Mouse (Mus musculus) left cerebral cortex, adult 9 months (tissue): ENCODE measurements at regions not wholly inside any gene's neighbourhood (a gene's known extent, or its start where the extent isn't known, plus 50 kb on each side); places are given as distances from the start of the nearest gene placed in this dataset.
"Not testable (repeated sequence)": the region's sequence is repeated elsewhere in the genome, so short reads cannot be mapped to it uniquely, and the experiment has no call there.

Experiments used
- DNase-seq, 2 experiments: peaks; one replicate each; pipeline ENCODE4 v3.0.0; 2022; ENCODE audit warnings: low spot score in 2 of 2

DNA sequence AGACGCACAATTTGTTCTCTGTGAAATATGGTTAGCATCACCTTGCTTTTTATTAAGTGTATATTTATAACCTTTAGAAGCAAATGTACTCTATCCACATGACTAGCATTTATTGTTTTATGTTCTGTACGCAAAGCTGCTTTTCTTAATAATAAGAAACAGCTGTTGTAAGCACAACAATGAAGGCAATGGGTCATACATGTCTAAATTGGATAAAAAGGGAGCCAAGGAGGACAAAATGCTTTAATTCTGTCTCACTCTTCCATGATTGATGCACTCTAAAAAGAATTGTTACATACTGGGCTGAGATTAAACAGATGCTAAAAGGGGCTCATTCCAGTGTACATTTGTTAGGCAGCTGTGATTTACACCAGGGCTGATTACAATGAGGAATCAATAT lies 232.7 kb upstream of the Gm21293 start:
- DNase-seq = no peak

DNA sequence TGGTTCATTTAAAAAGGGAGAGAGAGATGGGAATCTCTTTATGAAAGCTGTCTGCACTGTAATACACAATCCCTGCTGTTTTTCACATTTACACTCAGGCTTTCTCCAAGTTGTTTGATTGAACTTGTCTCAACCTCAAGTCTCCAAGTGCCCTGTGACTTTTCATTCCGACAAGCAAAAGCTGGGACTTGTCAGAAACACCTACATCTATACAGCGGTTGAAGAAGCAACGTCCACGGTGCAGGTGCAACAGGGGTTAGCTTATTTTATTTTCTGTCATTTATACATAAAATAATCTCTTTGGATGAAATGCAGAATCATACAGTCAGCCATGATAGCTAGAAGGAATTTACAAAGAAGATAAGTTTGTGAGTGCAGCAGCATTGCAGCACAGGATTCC lies 184.6 kb upstream of the Gm21293 start:
- no peak for DNase-seq

DNA sequence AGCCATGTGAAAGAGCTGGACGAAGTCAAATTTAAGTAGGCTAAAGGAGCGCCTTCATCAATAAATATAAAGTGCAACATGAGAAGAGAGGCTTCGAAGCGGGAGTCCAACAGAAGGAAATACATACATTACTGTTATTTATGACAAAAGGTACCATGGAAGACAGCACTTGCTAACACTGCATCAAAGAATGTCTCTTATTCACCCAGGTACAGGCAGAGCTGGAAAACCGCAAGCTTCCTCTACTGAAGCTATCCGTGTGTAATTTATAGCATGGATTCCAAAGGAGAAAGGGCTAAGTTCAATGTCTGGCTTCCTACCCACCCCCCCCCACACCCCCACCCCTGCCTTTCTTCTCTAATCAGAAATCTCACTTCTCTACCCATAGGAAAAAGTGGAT lies 166.7 kb upstream of the Gm21293 start:
- no peak for DNase-seq

DNA sequence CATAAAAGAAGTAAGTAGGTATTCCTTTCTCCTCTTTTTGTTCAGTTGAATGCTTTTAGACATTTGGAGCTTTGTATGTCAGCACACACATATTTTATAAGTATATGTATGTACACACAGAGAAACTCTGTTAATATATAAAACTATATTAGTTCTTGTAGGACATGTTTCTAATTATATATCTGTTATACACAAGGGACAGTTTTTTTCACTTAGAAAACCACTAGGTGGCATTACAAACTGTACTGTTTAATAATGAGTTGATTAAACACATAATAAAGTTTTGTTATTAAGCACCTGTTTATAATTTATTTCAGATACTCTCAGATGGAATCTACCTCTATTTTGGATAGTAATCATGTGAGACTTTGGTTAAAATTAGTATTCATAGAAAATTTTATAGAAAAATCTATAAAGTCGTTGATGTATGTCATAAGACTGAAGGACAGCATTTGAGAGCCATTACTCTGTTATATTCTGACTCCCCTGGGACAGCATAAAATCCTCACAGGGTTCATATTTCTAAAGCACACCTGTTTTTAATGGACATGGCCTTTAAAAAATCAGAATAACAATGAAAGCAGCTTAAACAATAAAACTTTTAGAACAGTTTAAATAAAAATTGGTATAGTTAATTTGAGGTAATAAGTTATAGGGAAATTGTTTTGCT lies 158.4 kb upstream of the Gm21293 start:
- no peak for DNase-seq

DNA sequence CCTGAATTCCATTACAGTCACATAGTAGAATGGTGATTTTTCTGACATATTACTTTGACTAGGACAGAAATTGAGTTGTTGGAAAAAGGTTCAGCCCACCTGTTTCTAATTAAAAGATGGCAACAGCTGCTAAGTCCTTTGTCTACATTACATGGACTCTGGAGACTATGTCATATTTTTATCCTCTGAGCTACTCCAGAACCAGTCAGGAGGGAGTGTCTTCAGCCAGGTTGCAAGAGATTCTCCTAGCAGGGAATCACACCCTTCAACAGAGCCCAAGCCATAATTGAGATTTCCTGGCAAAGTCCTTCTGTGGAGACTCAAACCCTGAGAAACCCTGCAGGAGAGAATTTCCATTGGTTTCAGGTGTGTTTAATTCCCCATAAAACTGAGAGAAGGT lies 123.2 kb upstream of the Gm21293 start:
- DNase-seq = no peak

DNA sequence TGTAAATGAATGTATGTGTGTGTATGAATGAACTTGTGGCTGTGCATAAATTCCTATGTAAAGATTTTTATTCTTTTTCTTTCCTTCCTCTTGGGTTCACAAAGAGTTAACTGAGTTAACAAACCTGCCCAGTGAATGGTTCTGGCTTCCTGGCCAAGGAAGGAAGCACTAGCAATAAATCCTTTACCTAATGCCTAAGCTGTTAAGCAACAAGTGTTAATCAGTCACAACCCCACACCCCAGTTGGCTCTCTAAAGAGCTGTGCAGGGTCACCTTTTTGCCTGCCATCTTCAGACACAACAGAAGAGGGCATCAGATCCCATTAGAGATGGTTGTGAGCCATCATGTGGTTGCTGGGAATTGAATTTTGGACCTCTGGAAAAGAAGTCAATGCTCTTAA lies 121.2 kb upstream of the Gm21293 start:
- no peak for DNase-seq

DNA sequence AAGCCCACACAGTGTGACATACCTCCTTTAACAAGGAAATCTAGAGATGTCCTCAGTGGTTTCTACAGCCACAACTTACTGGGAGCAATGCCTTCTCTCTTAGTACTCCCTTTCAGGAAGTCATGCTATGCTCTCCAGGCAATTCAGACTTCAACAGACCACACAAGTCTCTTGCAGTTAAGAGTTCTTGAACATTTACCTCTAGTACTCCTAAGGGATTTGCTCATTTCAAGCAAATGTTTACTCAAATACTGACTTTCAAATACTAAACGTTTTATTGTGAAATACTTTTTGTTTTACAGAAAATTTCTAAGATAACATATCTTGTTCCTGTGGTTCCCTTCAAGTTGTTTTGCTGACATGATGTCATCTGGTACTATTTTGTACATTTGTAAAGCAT lies 114.6 kb upstream of the Gm21293 start:
- no peak for DNase-seq

DNA sequence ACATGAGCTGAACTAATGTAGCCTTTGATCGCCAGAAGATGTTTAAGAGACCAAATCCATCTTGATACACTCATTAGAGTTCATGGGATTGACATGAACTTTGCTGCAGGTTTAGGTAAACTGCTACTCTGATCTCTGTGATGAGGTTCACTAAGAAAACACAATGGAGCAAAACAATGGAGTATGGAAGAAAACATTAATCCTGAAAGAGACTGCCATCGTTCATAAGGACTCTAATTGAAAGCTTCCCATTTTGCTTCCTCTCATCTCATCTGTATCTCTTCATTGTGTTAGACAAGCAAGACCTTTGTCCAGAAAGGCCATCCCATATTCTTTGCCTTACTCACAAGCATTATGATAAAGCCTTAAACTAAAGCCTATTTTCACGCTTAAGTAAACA lies 110.0 kb upstream of the Gm21293 start:
- no peak for DNase-seq

DNA sequence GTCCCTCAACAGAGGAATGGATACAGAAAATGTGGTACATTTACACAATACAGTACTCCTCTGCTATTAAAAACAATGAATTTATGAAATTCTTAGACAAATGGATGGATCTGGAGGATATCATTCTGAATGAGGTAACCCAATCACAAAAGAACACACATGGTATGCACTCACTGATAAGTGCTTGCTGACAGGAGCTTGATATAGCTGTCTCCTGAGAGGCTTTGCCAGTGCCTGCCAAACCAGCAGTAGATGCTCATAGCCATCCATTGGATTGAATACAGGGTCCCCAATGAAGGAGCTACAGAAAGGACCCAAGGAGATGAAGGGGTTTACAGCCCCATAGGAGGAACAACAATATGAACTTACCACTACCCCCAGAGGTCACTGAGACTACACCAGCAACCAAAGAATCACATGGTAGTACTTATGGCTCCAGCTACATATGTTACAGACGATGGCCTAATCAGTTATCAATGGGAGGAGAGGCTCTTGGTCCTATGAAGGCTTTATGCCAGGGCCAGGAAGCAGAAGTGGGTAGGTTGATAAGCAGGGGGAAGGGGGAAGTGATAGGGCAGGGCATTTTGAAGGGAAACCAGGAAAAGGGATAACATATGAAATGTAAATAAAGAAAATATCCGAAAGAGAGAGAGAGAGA lies 100.9 kb upstream of the Gm21293 start:
- not testable (repeated sequence) for DNase-seq

DNA sequence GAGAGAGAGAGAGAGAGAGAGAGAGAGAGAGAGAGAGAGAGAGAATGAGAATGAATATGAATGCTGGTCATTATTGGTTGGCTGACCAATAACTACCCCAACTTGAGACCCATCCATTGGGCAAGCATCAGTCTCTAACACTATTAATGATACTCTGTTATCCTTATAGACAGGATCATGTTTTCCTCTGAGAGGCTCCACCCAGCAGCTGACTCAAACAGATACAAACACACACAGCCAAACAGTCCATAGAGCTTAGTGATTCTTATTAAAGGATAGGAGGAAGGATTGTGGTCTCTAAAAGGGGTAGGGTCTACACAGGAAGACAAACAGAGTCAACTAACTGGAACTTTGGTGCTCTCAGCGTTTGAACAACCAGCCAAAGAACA lies 100.4 kb upstream of the Gm21293 start:
- DNase-seq = no peak

DNA sequence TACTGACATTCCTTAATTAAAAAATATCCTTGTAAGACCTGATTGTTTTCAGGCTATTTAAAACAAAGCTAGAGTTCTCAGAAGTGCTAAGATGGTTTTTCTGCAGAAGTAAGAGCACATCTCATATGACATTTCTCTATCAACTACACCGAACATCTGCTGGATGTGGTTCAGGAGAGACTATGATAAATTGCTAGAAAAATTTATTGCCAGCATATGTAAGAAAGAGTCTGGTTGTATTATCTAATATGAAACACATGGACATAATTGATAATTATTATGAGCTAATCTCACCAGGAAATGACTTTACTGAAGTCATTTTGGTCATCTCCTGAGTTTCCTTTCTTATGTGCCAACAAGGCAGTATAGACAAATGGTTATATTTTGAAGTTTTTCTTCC lies 99.2 kb upstream of the Gm21293 start:
- no peak for DNase-seq
